Mouse (Mus musculus) hindbrain, postnatal 0 days (tissue): ENCODE measurements at regions not wholly inside any gene's neighbourhood (a gene's known extent, or its start where the extent isn't known, plus 50 kb on each side); places are given as distances from the start of the nearest gene placed in this dataset.
A peak's percentile ranks its signal among the peaks of the same experiment; 100 is the strongest.

Experiments
- ATAC-seq: fragments of 200-750 bp; cut with Nextera tagmentation; 2 replicates; pipeline ENCODE4 v1.8.0; 2017; ENCODE audit warnings: mild to moderate bottlenecking, moderate TSS enrichment, moderate library complexity
- DNase-seq: peaks from one replicate; pipeline ENCODE4 v3.0.0-alpha.2; 2015; ENCODE audit warnings: low spot score
- H3K27ac ChIP-seq: fragments of 300-500 bp; sonication (generic); 2 replicates; pipeline ENCODE4 v1.5.1; 2014; ENCODE audit warnings: mild to moderate bottlenecking
- H3K27me3 ChIP-seq: fragments of 300-500 bp; sonication (generic); 2 replicates; pipeline ENCODE4 v1.6.1; 2014; ENCODE audit warnings: low read length, mixed read lengths; ENCODE audit not compliant: insufficient read depth
- H3K36me3 ChIP-seq: fragments of 300-500 bp; sonication (generic); 2 replicates; pipeline ENCODE4 v1.6.1; 2014; ENCODE audit warnings: low read length, mixed read lengths; ENCODE audit not compliant: insufficient read depth
- H3K4me1 ChIP-seq: fragments of 300-500 bp; sonication (generic); 2 replicates; pipeline ENCODE4 v1.6.1; 2014; ENCODE audit warnings: antibody characterized with exemption, low read length, mixed read lengths; ENCODE audit not compliant: insufficient read depth
- H3K4me2 ChIP-seq: fragments of 300-500 bp; sonication (generic); 2 replicates; pipeline ENCODE4 v1.6.1; 2014; ENCODE audit warnings: low read depth, mild to moderate bottlenecking, low read length, moderate library complexity, mixed read lengths
- H3K4me3 ChIP-seq: fragments of 300-500 bp; sonication (generic); 2 replicates; pipeline ENCODE4 v1.5.1; 2014; ENCODE audit warnings: low read length
- H3K9ac ChIP-seq: fragments of 300-500 bp; sonication (generic); replicated peaks from 2 replicates; pipeline ENCODE4 v1.6.1; 2014; ENCODE audit warnings: mild to moderate bottlenecking, low read length, moderate library complexity, mixed read lengths
- H3K9me3 ChIP-seq: fragments of 300-500 bp; sonication (generic); 2 replicates; pipeline ENCODE4 v1.6.1; 2016; ENCODE audit warnings: low read length, mixed read lengths
- CTCF ChIP-seq: IDR thresholded peaks from 2 replicates; pipeline ENCODE4 v1.5.1; 2016; ENCODE audit warnings: antibody characterized with exemption, control low read depth, low read depth
- WGBS: fragments of 180-500 bp; shearing (Covaris S2); extraction: QIAGEN DNeasy Blood & Tissue Kit; methylation state at CpG from one replicate; pipeline ENCODE4 v1.1.7; 2014; 5-methylcytosine and 5-hydroxymethylcytosine counted together

GRCm38 (mm10) chr3:38207867-38208266 lies 276.8 kb downstream of the Ankrd50 start:
- no peak overlapping the region for H3K4me3 ChIP-seq
- no peaks in the 10 kb centered on the region for H3K27me3 ChIP-seq
- no peak for DNase-seq
- no peak for ATAC-seq
- H3K4me1 ChIP-seq = no peaks in the 10 kb centered on the region
- no peak overlapping the region for H3K27ac ChIP-seq
- H3K36me3 ChIP-seq = no peaks in the 10 kb centered on the region
- H3K9ac ChIP-seq = no peak overlapping the region
- WGBS = 95% methylated on average over 1 of the region's 1 CpGs
- TF ChIP-seq CTCF = no peak
- H3K4me2 ChIP-seq = no peak overlapping the region
- no peaks in the 10 kb centered on the region for H3K9me3 ChIP-seq

- no peak overlapping the region for H3K27ac ChIP-seq
- no peak overlapping the region for H3K4me3 ChIP-seq
- no peaks in the 10 kb centered on the region for H3K27me3 ChIP-seq
- H3K4me2 ChIP-seq = no peak overlapping the region
- DNase-seq (peak; percentile 74), ATAC-seq (no peak)
- H3K4me1 ChIP-seq = no peaks in the 10 kb centered on the region
- H3K9me3 ChIP-seq = no peaks in the 10 kb centered on the region
- 72% methylated on average over 10 of the region's 10 CpGs for WGBS
- no peaks in the 10 kb centered on the region for H3K36me3 ChIP-seq
- H3K9ac ChIP-seq = no peak overlapping the region
- peak; percentile 74 for TF ChIP-seq CTCF
These were observed 282.6 kb downstream of the Ankrd50 start for GRCm38 (mm10) chr3:38201861-38202656.

DNA sequence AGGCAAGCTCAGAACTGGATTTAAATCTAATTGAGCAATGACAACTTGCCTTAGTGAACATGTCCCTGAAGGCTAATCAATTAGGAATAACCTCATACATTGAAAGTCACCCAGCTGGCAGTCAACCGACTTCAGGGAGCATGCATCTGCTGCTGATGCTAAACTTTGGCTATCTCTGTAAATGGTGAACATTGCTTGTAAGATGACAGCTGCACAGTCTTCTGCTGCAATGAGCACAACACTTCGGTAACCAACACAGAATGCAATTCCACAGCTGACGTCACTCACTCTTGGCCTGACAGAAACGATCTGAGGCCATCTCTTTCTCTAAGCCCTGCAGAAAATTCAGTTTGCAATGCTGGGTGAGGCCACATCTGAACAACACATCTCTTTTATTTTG lies 290.6 kb downstream of the Ankrd50 start:
- Histone ChIP-seq H3K9me3 (no peaks in the 10 kb centered on the region), H3K9ac (no peak overlapping the region), H3K4me3 (no peak overlapping the region), H3K36me3 (no peaks in the 10 kb centered on the region), H3K4me2 (no peak overlapping the region), H3K4me1 (no peaks in the 10 kb centered on the region), H3K27ac (no peak overlapping the region), H3K27me3 (no peaks in the 10 kb centered on the region)
- TF ChIP-seq CTCF = no peak
- 46% methylated on average over 4 of the region's 4 CpGs for WGBS
- ATAC-seq (peak; percentile 76), DNase-seq (peak; percentile 61)

DNA sequence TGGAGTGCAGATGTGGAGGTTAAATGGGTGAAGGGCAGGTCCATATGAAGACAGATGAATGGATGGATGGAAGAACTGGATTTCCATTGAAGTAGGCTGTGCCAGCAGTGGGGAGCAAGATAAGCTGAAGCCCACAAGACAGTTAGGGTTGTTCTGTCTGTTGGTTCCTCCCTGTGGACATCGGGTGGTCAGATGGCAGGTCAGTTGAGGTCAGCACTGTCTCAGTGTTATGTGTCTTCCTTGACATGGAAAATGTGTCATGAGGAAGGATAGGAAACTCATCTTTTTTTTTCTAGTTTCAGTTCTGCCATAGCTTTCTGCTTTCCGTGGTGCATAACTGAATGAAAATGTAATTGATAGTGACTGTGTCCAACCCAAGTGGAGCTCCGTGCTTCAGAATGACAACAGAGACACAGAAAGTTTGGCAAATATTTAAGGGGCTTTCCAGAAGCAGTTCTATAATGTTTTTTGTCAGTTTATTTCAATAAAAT lies 297.2 kb downstream of the Ankrd50 start:
- WGBS = 92% methylated on average over 3 of the region's 3 CpGs
- Histone ChIP-seq H3K4me2 (no peak overlapping the region), H3K4me3 (no peak overlapping the region), H3K27me3 (no peaks in the 10 kb centered on the region), H3K9me3 (no peaks in the 10 kb centered on the region), H3K9ac (no peak overlapping the region), H3K36me3 (no peaks in the 10 kb centered on the region), H3K4me1 (no peaks in the 10 kb centered on the region), H3K27ac (no peak overlapping the region)
- TF ChIP-seq CTCF = no peak
- ATAC-seq (no peak), DNase-seq (no peak)

GRCm38 (mm10) chr3:38186503-38186902 lies 298.1 kb downstream of the Ankrd50 start:
- H3K27ac ChIP-seq = no peak overlapping the region
- H3K9ac ChIP-seq = no peak overlapping the region
- no peak for DNase-seq
- H3K4me3 ChIP-seq = no peak overlapping the region
- no peak for ATAC-seq
- no peak for TF ChIP-seq CTCF
- no peaks in the 10 kb centered on the region for H3K36me3 ChIP-seq
- H3K4me2 ChIP-seq = no peak overlapping the region
- H3K9me3 ChIP-seq = no peaks in the 10 kb centered on the region
- no peaks in the 10 kb centered on the region for H3K27me3 ChIP-seq
- WGBS = 100% methylated on average over 1 of the region's 1 CpGs
- H3K4me1 ChIP-seq = no peaks in the 10 kb centered on the region

GRCm38 (mm10) chr3:38178295-38178694 lies 306.3 kb downstream of the Ankrd50 start:
- ATAC-seq = no peak

GRCm38 (mm10) chr3:38175946-38176345 lies 308.7 kb downstream of the Ankrd50 start:
- Histone ChIP-seq H3K27me3 (no peaks in the 10 kb centered on the region), H3K9me3 (no peaks in the 10 kb centered on the region), H3K9ac (no peak overlapping the region), H3K36me3 (no peaks in the 10 kb centered on the region), H3K27ac (no peak overlapping the region), H3K4me3 (no peak overlapping the region), H3K4me1 (no peaks in the 10 kb centered on the region), H3K4me2 (no peak overlapping the region)
- WGBS = 90% methylated on average over 12 of the region's 12 CpGs
- TF ChIP-seq CTCF = no peak
- DNase-seq = no peak
- ATAC-seq = no peak

More at GRCm38 (mm10) chr3:38178295-38178694, 306.3 kb downstream of the Ankrd50 start:
- H3K4me1 ChIP-seq = no peaks in the 10 kb centered on the region
- DNase-seq = no peak
- no peak overlapping the region for H3K9ac ChIP-seq
- H3K27ac ChIP-seq = no peak overlapping the region
- H3K4me3 ChIP-seq = no peak overlapping the region
- TF ChIP-seq CTCF = no peak
- no peaks in the 10 kb centered on the region for H3K27me3 ChIP-seq
- no peaks in the 10 kb centered on the region for H3K36me3 ChIP-seq
- H3K9me3 ChIP-seq = no peaks in the 10 kb centered on the region
- no peak overlapping the region for H3K4me2 ChIP-seq
